ENCODE assay signal across 33 mouse cellular contexts in the genomic region with DNA sequence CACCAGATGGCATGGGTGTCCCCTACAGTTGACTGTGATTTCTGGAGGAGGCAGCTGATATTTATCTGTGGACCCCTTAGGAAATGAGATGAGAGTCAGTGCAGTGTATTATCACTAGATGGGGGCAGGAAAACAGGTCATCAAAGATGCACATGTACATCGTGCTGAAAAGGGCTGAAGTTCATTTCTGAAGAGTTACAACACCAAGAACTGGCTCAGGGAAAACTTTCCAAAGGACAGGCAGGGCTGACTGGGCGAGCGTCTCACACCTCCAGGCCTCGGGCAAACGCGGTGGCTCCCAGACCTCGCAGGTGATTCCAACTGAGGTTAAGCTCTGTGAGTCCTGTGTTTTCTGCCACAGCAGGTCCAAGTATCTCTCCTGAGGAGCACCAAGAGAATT. TPM values are rescaled to one million over a fixed set of nuclear protein-coding genes. Genes with fewer than 3 reads are reported as not detected.
"Had no signal": no experiment of that assay in that cellular context is flagged by ENCODE, and none has a peak within 500 bp of the region (broad histone marks: within the 10 kb centered on the region; RNA-seq: fewer than 3 reads in every experiment).

No protein-coding gene starts in this region.

- H3K27me3 ChIP-seq: limb, embryonic 13.5 days; limb, embryonic 15.5 days; liver, embryonic 13.5 days; liver, embryonic 15.5 days; lung, embryonic 15.5 days; midbrain, embryonic 13.5 days; midbrain, embryonic 15.5 days; neural tube, embryonic 12.5 days had no signal

- H3K9me3 ChIP-seq: limb, embryonic 10.5 days; limb, embryonic 15.5 days; liver, embryonic 13.5 days; liver, embryonic 15.5 days; lung, embryonic 15.5 days; midbrain, embryonic 10.5 days; midbrain, embryonic 12.5 days; midbrain, embryonic 13.5 days; midbrain, embryonic 15.5 days; neural tube, embryonic 12.5 days had no signal

- H3K27ac ChIP-seq: left cerebral cortex, adult 2 months; limb, embryonic 12.5 days; liver, embryonic 14.5 days; lung, embryonic 15.5 days; macrophage; midbrain, embryonic 10.5 days; midbrain, embryonic 12.5 days; midbrain, embryonic 13.5 days; midbrain, embryonic 15.5 days; neural tube, embryonic 12.5 days had no signal

- H3K9ac ChIP-seq: limb, embryonic 12.5 days; limb, embryonic 13.5 days; limb, embryonic 15.5 days; liver, embryonic 13.5 days; liver, embryonic 14.5 days; liver, embryonic 15.5 days; lung, embryonic 14.5 days; lung, embryonic 15.5 days; midbrain, embryonic 12.5 days; midbrain, embryonic 13.5 days; midbrain, embryonic 15.5 days; neural tube, embryonic 12.5 days had no signal

- H3K36me3 ChIP-seq: limb, embryonic 10.5 days; limb, embryonic 12.5 days; limb, embryonic 13.5 days; limb, embryonic 15.5 days; liver, embryonic 13.5 days; liver, embryonic 15.5 days; lung, embryonic 15.5 days; midbrain, embryonic 10.5 days; midbrain, embryonic 12.5 days; midbrain, embryonic 13.5 days; midbrain, embryonic 15.5 days; neural tube, embryonic 12.5 days had no signal

- H3K4me2 ChIP-seq: limb, embryonic 15.5 days; liver, embryonic 15.5 days; lung, embryonic 14.5 days; lung, embryonic 15.5 days; midbrain, embryonic 11.5 days; midbrain, embryonic 13.5 days; neural tube, embryonic 12.5 days had no signal

- H3K4me3 ChIP-seq: left cerebral cortex, adult 2 months; limb, embryonic 10.5 days; limb, embryonic 12.5 days; limb, embryonic 13.5 days; limb, embryonic 15.5 days; liver, embryonic 13.5 days; liver, embryonic 15.5 days; lung, embryonic 15.5 days; megakaryocyte, embryonic 14.5 days; midbrain, embryonic 10.5 days; midbrain, embryonic 12.5 days; midbrain, embryonic 13.5 days; midbrain, embryonic 15.5 days; myocyte; neural tube, embryonic 12.5 days had no signal

- ATAC-seq: lung, postnatal 0 days; midbrain, embryonic 13.5 days had no signal

- DNase-seq: left cerebral cortex, postnatal 4 days; liver; liver, embryonic 13.5 days; lung, adult 18-20 months; lung, adult 2 months; lung, embryonic 14.5 days; lung, postnatal 10 days; lung, postnatal 14 days; lung, postnatal 36 days; lung, postnatal 4 days; midbrain, embryonic 14.5 days had no signal

RNA-seq across cellular contexts. Expression of a gene that starts 8.2 kb away (rescaled TPM):
- total RNA-seq: megakaryocyte, adult 5-6 weeks; monocyte, adult 5-6 weeks had no signal
- polyA plus RNA-seq: limb, embryonic 10.5 days; limb, embryonic 12.5 days; limb, embryonic 13.5 days; limb, embryonic 15.5 days; liver, embryonic 13.5 days; liver, embryonic 15.5 days; macrophage had no signal

RNA-seq across cellular contexts. Expression of a gene that starts 8.8 kb away (rescaled TPM):
- total RNA-seq: megakaryocyte progenitor cell, adult 5-6 weeks; megakaryocyte, adult 5-6 weeks; megakaryocyte-erythroid progenitor cell, adult 5-6 weeks; monocyte, adult 5-6 weeks had no signal
- polyA plus RNA-seq: liver, embryonic 13.5 days had no signal

RNA-seq across cellular contexts. Expression of a gene that starts 30.2 kb away (rescaled TPM):
- total RNA-seq: monocyte, adult 5-6 weeks had no signal
